Mouse (Mus musculus) B cell, adult 62 days (primary cell): ENCODE measurements around the gene Gm5868. TPM values are rescaled to one million over a fixed set of nuclear protein-coding genes. Genes with fewer than 3 reads are reported as not detected.

Source experiments
- total RNA-seq: library from RNA; stranded (reverse); gene quantifications from 4 replicates; pipeline ENCODE4 v1.2.4, GENCODE M21; 2023

The Gm5868 gene
- total RNA-seq: not detected in 4 replicates

GRCm38 (mm10) chr5:72587192-72587681 is at the start of gene Gm5868:
Gene Gm5868 (minus strand): TSS chr5:72587551.

GRCm38 (mm10) chr5:72580970-72581332 is 6.4 kb downstream of the Gm5868 start, which contains the start of gene Zar1:
Gene Zar1 (minus strand): TSS chr5:72581254.

GRCm38 (mm10) chr5:72559544-72560049 is 27.8 kb downstream of the Gm5868 start, which contains the start of gene Nfxl1:
Gene Nfxl1 (minus strand): TSS chr5:72559684.

Other genes starting within 250 kb of the Gm5868 start
- gene Corin, start 83.1 kb downstream of the Gm5868 start, total RNA-seq: not detected in 4 replicates
- gene Nfxl1, start 27.9 kb downstream of the Gm5868 start, total RNA-seq: 9.1 to 15.5 TPM (median 10.9 TPM) in 4 replicates
- gene Zar1, start 6.3 kb downstream of the Gm5868 start, total RNA-seq: not detected in 4 replicates
- gene Cnga1, start 56.7 kb upstream of the Gm5868 start, total RNA-seq: not detected in 4 replicates
- not detected in 4 replicates for gene Nipal1, start 60.2 kb upstream of the Gm5868 start, total RNA-seq
- 3.3 to 5.1 TPM (median 4.5 TPM) in 4 replicates for gene Txk, start 165.2 kb upstream of the Gm5868 start, total RNA-seq